Mouse (Mus musculus) stomach, embryonic 15.5 days (tissue): Measurements from ENCODE around the gene Nup210. TPM values are rescaled to one million over a fixed set of nuclear protein-coding genes. Genes with fewer than 3 reads are reported as not detected.

Experiments
- ATAC-seq: fragments of 200-750 bp; cut with Nextera tagmentation; 2 replicates; pipeline ENCODE4 v1.8.0; 2017; ENCODE audit warnings: low read depth, moderate number of reproducible peaks, moderate TSS enrichment; ENCODE audit not compliant: insufficient read depth, low FRiP score
- H3K27ac ChIP-seq: fragments of 300-500 bp; sonication (generic); 2 replicates; pipeline ENCODE4 v1.5.1; 2015; ENCODE audit warnings: mild to moderate bottlenecking, inconsistent platforms
- H3K27me3 ChIP-seq: fragments of 300-500 bp; sonication (generic); replicated peaks from 2 replicates; pipeline ENCODE4 v1.6.1; 2015; ENCODE audit warnings: inconsistent platforms
- H3K36me3 ChIP-seq: fragments of 300-500 bp; sonication (generic); 2 replicates; pipeline ENCODE4 v1.6.1; 2015; ENCODE audit warnings: inconsistent platforms
- H3K4me1 ChIP-seq: fragments of 300-500 bp; sonication (generic); 2 replicates; pipeline ENCODE4 v1.6.1; 2015; ENCODE audit warnings: inconsistent platforms
- H3K4me2 ChIP-seq: fragments of 300-500 bp; sonication (generic); 2 replicates; pipeline ENCODE4 v1.6.1; 2015; ENCODE audit warnings: mild to moderate bottlenecking, inconsistent platforms
- H3K4me3 ChIP-seq: fragments of 300-500 bp; sonication (generic); replicated peaks from 2 replicates; pipeline ENCODE4 v1.5.1; 2015; ENCODE audit warnings: inconsistent platforms
- H3K9ac ChIP-seq: fragments of 300-500 bp; sonication (generic); 2 replicates; pipeline ENCODE4 v1.6.1; 2015; ENCODE audit warnings: inconsistent platforms
- H3K9me3 ChIP-seq: fragments of 300-500 bp; sonication (generic); 2 replicates; pipeline ENCODE4 v1.6.1; 2016; ENCODE audit warnings: inconsistent platforms
- WGBS: fragments of 180-500 bp; shearing (Covaris S2); methylation state at CpG from one replicate; pipeline ENCODE4 v1.1.7; 2015; 5-methylcytosine and 5-hydroxymethylcytosine counted together
- polyA plus RNA-seq: library from polyadenylated mRNA; unstranded; fragments of >200 nt; fragmentation: Nextera tagmentation; extraction: Ambion mirVana; gene quantifications from 2 replicates; pipeline ENCODE4 v1.2.1, GENCODE M21; 2015

Gene Nup210
- polyA plus RNA-seq = 14.3 and 16.2 TPM in 2 replicates

DNA sequence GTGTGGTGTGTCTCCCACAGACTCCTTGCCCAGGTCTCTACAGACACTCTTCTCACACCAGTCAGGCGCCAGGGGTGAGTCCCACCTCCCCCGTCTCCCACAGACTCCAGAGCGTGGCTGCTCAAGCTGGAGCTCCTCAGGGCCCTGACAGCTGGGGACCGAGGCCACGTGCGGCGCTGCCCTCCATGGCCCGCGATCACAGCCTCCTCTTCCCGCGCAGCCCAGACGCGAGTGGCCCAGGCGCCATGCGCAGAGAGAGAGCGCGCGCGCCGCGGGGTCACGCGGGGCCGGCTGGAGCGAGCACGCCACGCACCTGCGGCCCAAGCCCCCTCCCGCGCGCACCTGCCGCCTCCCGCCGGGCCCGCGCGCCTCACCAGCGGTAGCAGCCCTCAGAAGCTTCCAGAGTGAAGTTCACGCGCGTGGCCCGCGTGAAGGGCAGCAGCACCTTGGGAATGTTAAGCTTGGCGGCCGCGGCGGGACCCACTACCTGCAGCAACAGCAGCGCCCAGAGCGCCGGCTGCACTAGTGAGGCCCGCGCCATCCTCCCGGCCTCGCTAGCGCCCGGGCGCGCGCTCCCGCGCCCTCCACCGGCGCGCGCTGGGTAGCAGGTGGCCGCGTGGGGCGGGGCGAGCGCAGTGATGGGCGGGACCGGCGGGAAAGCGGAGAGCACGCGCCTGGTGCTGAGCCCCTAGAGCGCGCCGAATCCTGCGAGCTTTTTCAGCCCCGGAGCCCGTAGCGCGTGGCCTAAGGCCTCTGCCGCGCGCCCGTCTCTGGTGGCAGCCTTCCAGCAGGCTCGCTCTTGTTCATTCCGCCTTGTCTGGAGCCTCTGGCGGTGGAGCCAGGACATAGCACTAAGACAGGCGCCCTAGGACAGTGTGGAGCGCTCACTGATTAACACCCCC, at the start of gene Nup210:
Gene Nup210, minus strand, starts transcription at position 586 of the 902 bp plus-strand sequence.
- peak within 1 kb of the TSS; percentile 65 for H3K27ac ChIP-seq
- peak within 1 kb of the TSS; percentile 69 for H3K4me3 ChIP-seq
- H3K4me1 ChIP-seq = peaks cover 16% of the 10 kb centered on the region; the same call in 1 of the 2 replicates
- peak within 1 kb of the TSS; percentile 45 for H3K9ac ChIP-seq
- WGBS = under 1% methylated on average over 93 of the region's 93 CpGs
- no peaks in the 10 kb centered on the region for H3K9me3 ChIP-seq
- no peaks in the 10 kb centered on the region for H3K27me3 ChIP-seq
- peak within 1 kb of the TSS; percentile 99 for H3K4me2 ChIP-seq
- peak; percentile 97 for ATAC-seq
- H3K36me3 ChIP-seq = no peaks in the 10 kb centered on the region

DNA sequence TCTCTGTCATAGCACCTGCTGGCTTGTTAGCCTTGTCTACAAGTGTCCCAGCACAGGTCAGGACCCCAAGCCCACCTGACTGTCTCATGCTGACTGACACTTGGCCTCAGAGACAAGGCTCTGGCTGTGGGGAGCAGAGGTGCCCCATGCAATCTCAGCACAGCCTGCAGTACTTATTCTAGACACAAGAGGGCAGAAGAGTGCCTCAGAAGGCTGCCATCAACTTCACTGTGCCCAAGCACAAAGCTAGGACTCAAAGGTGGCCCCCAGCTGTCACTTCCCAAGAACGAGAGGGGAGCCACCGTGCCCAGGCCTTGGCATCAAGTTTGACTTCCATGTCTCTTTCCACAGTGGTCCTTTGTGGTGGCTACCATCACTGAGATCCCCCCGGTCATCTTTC, 48.6 kb upstream of the Nup210 start:
- Histone ChIP-seq H3K27me3 (no peaks in the 10 kb centered on the region), H3K9me3 (no peaks in the 10 kb centered on the region), H3K9ac (no peak overlapping the region), H3K27ac (no peak overlapping the region), H3K4me1 (peaks cover 3% of the 10 kb centered on the region; the same call in 1 of the 2 replicates), H3K4me3 (no peak overlapping the region), H3K36me3 (no peaks in the 10 kb centered on the region; the same call in 1 of the 2 replicates), H3K4me2 (no peak overlapping the region)
- WGBS = 33% methylated on average over 3 of the region's 3 CpGs
- no peak for ATAC-seq

DNA sequence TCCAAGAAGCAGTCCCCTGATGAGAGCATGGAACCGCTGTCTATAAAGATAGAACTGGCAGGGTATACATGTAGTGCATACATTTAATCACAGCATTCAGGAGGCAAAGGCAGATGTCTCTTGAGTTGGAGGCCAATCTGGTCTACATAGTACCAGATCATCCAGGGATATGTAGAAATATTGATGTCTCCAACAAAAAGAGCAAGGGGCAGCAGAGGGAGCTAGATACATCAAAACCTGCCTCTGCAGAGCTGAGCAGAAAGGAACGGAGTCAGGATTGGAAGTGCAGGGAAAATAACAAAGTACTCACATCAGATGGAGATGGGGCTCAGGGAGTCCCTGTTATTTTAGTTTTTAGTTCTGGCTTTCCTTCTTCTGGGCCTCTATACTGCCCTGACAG, 48.0 kb upstream of the Nup210 start:
- ATAC-seq = no peak
- Histone ChIP-seq H3K4me2 (no peak overlapping the region), H3K27ac (no peak overlapping the region), H3K4me3 (no peak overlapping the region), H3K9me3 (no peaks in the 10 kb centered on the region), H3K9ac (no peak overlapping the region), H3K36me3 (no peaks in the 10 kb centered on the region; the same call in 1 of the 2 replicates), H3K4me1 (peaks cover 3% of the 10 kb centered on the region; the same call in 1 of the 2 replicates), H3K27me3 (no peaks in the 10 kb centered on the region)
- 78% methylated on average over 2 of the region's 2 CpGs for WGBS

DNA sequence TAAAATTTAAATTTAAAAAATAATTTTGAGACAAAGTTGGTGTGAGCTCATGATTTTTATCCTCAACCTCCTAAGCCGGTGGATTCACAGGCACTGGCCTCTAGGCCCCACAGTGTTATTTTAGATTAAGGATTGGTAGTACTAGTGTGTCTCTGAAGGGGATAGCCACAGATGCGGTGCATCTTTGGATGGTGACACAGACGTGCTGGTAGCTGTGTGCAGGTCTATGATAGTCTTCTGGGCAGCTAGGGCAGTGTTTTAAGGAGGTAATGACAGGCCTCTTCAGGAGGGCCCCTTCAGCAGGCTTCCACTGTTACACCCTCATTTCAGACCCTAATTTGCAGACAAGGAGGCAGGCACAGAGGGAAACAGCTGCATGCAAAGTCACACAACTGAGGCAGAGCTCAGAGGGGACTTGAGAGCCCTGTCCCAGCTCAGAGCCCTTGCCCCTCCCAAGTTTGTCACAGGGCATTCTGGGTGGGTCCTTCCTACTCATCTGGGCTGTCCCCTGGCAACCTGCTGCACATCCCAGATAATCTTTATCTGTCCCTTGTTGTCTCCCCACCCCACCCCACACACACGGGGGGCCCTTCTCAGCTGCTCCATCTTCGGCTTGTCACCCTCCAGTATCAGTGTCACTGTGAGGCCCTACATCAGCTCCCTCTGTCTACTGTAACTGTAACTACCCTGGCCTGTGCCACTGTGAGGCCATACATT, 46.7 kb upstream of the Nup210 start:
- Histone ChIP-seq H3K27ac (no peak overlapping the region; the same call in 1 of the 2 replicates), H3K36me3 (0 out of 2 replicates have a peak, but pooled peaks cover 2% of the 10 kb centered on the region), H3K4me3 (no peak overlapping the region), H3K27me3 (no peaks in the 10 kb centered on the region), H3K4me1 (peaks cover 3% of the 10 kb centered on the region; the same call in 1 of the 2 replicates), H3K4me2 (no peak overlapping the region), H3K9ac (no peak overlapping the region), H3K9me3 (no peaks in the 10 kb centered on the region)
- peak; percentile 91 for ATAC-seq
- WGBS = 63% methylated on average over 5 of the region's 5 CpGs

DNA sequence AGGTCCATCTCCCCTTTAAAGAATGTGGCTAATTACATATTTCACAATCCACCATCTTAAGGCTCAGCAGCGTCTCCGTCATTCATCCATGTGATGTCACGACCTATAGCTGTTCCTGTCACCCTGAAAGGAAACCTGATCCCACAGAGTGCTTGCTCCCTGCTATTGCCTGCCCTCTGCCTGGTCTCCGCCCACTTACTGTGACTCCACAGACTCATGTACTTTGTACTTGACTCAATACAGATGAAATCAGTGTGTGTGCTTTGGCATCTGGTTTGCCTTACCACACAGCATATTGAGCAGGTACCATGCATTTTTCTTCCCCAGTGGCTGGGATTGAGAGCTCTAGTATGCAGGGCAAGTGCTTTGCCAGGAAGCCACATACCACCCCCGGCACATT, 45.7 kb upstream of the Nup210 start:
- H3K9me3 ChIP-seq = no peaks in the 10 kb centered on the region
- no peak for ATAC-seq
- H3K4me2 ChIP-seq = no peak overlapping the region
- H3K4me1 ChIP-seq = peaks cover 4% of the 10 kb centered on the region; the same call in 1 of the 2 replicates
- H3K36me3 ChIP-seq = 0 out of 2 replicates have a peak, but pooled peaks cover 2% of the 10 kb centered on the region
- H3K9ac ChIP-seq = no peak overlapping the region
- H3K4me3 ChIP-seq = no peak overlapping the region
- WGBS = 87% methylated on average over 5 of the region's 5 CpGs
- no peaks in the 10 kb centered on the region for H3K27me3 ChIP-seq
- no peak overlapping the region for H3K27ac ChIP-seq

DNA sequence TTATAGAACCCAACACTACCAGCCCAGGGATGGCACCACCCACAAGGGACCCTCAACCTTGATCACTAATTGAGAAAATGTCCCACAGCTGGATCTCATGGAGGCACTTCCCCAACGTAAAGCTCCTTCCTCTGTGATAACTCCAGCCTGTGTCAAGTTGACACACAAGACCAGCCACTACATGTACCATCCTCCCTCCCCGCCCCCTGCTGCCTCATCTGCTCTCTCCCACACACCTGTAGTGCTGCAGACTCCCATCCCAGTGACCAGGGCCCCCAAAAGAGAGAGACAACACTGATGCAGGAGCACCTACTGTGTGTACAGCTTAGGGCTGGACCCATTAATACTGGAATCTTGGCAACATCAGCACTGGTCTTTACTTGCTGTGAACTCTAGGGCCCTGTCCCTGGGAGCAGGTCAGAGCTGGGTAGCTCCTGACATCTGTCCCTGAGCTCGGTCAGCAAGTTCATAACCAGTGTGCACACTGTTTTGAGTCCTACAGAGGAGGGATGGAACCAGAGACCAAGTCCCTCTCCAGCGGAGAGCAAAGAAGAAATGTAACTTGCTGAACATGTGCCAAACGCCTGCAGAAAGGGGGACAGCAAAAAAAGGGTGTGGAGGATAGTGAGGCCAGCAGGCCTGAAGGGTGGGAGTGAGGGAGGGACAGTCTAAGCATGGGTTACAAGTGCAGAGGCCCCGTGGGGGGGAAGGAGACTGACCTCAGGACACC, 45.0 kb upstream of the Nup210 start:
- H3K36me3 ChIP-seq = 0 out of 2 replicates have a peak, but pooled peaks cover 2% of the 10 kb centered on the region
- H3K9me3 ChIP-seq = no peaks in the 10 kb centered on the region
- H3K27ac ChIP-seq = no peak overlapping the region
- no peak for ATAC-seq
- H3K4me1 ChIP-seq = peaks cover 9% of the 10 kb centered on the region; the same call in 1 of the 2 replicates
- no peaks in the 10 kb centered on the region for H3K27me3 ChIP-seq
- no peak overlapping the region for H3K4me2 ChIP-seq
- no peak overlapping the region for H3K9ac ChIP-seq
- H3K4me3 ChIP-seq = no peak overlapping the region
- 80% methylated on average over 6 of the region's 6 CpGs for WGBS

DNA sequence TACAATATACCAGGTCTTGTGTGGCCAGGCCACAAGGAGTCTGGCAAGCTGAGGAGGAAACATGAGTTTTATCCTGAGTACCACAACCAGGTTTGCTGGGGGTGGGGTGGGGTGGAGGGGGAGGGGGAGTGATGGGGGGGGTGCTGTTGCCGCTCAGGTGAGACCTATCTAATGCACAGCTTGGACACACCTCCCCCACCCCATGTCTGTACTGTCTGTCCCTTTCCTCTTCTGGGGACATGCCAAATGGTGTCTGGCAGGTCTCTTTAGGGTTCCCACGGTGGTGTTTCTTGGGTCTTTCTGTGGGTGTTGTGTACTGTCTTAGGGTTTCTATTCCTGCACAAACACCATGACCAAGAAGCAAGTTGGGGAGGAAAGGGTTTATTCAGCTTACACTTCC, 44.3 kb upstream of the Nup210 start:
- no peak overlapping the region for H3K4me2 ChIP-seq
- H3K4me3 ChIP-seq = no peak overlapping the region
- H3K27me3 ChIP-seq = no peaks in the 10 kb centered on the region
- no peak for ATAC-seq
- H3K9me3 ChIP-seq = no peaks in the 10 kb centered on the region
- peaks cover 14% of the 10 kb centered on the region for H3K4me1 ChIP-seq
- 82% methylated on average over 2 of the region's 2 CpGs for WGBS
- H3K36me3 ChIP-seq = 0 out of 2 replicates have a peak, but pooled peaks cover 2% of the 10 kb centered on the region
- no peak overlapping the region for H3K27ac ChIP-seq
- no peak overlapping the region for H3K9ac ChIP-seq

DNA sequence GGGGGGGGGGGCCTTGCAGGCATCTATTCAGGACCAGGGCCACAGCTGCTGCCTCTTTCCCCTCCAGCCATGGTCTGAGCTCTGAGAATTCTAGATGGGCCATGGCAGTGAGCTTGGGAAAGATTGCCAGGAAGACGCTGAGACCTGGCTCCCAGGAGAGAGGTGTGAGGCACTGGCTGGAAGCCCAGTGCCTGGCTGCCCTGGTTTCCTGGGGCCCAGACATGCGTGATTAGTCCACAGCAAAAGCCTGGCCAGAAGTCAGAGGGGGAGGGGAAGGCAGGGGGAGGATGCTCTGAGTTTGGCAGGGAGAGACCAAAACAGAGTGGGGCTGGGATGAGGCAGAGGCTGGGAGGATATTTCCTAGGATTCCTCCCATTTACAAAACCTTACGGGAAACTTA, 43.8 kb upstream of the Nup210 start:
- 0 out of 2 replicates have a peak, but pooled peaks cover 2% of the 10 kb centered on the region for H3K36me3 ChIP-seq
- H3K27ac ChIP-seq = peak overlapping the region; percentile 48; the same call in 1 of the 2 replicates
- H3K4me2 ChIP-seq = no peak overlapping the region
- ATAC-seq = no peak
- H3K4me3 ChIP-seq = no peak overlapping the region
- no peaks in the 10 kb centered on the region for H3K9me3 ChIP-seq
- peak overlapping the region; percentile 2; the same call in 1 of the 2 replicates for H3K9ac ChIP-seq
- 34% methylated on average over 3 of the region's 3 CpGs for WGBS
- H3K4me1 ChIP-seq = peaks cover 14% of the 10 kb centered on the region
- H3K27me3 ChIP-seq = no peaks in the 10 kb centered on the region

DNA sequence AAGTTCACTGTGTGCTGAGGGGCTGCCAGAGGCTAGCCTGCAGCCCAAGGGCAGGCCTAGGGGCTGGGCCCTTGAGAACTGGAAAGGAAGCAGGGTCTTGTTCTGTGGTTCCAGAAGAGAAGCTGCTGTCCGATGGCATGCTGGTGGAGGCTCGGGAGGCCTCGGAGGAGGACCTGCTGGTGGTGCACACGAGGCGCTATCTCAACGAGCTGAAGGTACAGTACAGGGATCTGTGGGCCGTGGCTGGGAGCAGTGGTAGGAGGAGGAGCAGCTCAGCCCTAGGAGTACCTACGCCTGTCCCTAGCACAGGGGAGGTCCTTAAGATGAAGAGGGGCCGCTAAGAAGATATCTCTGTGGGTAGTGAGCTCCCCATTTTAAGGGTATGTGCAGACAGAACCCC, 42.4 kb upstream of the Nup210 start:
- Histone ChIP-seq H3K4me3 (no peak overlapping the region), H3K27me3 (no peaks in the 10 kb centered on the region), H3K4me1 (peaks cover 14% of the 10 kb centered on the region), H3K27ac (0 out of 2 replicates have a peak overlapping the region, but pooled peaks have one; percentile 11), H3K36me3 (0 out of 2 replicates have a peak, but pooled peaks cover 2% of the 10 kb centered on the region), H3K9me3 (no peaks in the 10 kb centered on the region), H3K9ac (no peak overlapping the region), H3K4me2 (peak overlapping the region; percentile 24; the same call in 1 of the 2 replicates)
- ATAC-seq = no peak
- WGBS = 74% methylated on average over 9 of the region's 9 CpGs

DNA sequence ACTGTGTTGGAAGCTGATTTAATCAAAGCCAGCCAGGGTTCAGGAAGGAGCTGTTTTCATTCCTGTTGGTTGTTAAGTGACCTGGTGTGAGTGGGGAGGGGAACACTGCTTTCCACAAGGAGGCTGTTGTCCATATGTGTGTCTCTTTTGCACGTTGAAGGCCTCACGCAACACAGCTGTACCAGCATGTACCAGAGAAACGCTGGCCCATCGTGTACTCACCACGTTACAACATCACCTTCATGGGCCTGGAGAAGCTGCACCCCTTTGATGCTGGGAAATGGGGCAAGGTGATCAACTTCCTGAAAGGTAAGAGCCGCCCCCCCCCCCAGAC, 40.6 kb upstream of the Nup210 start:
- WGBS = 33% methylated on average over 6 of the region's 6 CpGs
- no peak for ATAC-seq
- Histone ChIP-seq H3K4me1 (peaks cover 21% of the 10 kb centered on the region), H3K9me3 (no peaks in the 10 kb centered on the region), H3K4me2 (peak overlapping the region; percentile 83), H3K27me3 (no peaks in the 10 kb centered on the region), H3K36me3 (0 out of 2 replicates have a peak, but pooled peaks cover 2% of the 10 kb centered on the region), H3K27ac (peak overlapping the region; percentile 55), H3K9ac (peak overlapping the region; percentile 49), H3K4me3 (peak overlapping the region; percentile 58)

DNA sequence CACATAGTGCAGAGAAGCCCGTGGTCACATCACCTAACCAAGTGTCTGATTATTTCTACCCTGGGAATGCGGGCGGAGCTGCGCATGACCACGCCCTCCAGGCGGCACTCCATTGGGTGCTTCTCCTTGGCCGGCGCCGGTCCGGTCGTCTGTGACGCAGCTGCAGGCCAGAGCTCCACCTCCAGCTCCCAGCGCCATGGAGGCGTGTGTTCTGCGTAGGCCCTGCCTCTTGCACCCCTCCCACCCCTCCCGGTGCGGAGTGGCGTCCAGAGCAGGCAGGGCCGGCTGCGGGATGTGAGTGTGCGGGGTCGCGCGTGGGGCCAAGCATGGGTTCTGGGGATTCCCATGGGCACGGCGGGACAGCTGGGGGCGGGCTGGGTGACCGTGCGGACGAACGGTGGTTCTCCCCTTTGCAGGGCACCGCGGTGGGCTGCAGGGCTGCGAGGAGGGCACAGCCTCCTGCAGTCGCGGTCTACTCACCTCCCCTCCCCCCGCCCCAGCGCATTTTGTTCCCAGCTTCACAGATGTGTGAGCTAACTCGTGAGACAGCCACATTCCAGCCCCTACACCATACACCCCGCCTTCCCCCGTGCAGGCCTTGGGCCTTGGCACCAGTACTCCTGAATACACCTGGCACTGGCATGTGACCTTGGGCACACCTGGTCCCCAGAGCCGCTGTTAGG, 40.1 kb upstream of the Nup210 start, which contains the start of gene Hdac11:
Gene Hdac11, plus strand, starts transcription at position 112 of the 683 bp plus-strand sequence.
- Histone ChIP-seq H3K27me3 (no peaks in the 10 kb centered on the region), H3K27ac (peak within 1 kb of the TSS; percentile 55), H3K4me2 (peak within 1 kb of the TSS; percentile 83), H3K4me1 (peaks cover 21% of the 10 kb centered on the region), H3K9me3 (no peaks in the 10 kb centered on the region), H3K4me3 (peak within 1 kb of the TSS; percentile 58), H3K9ac (peak within 1 kb of the TSS; percentile 49), H3K36me3 (0 out of 2 replicates have a peak, but pooled peaks cover 2% of the 10 kb centered on the region)
- 1% methylated on average over 42 of the region's 42 CpGs for WGBS
- peak; percentile 96 for ATAC-seq
